Mouse (Mus musculus) yolk sac, embryonic 10.5 days (tissue): ENCODE measurements around the gene Bmi1.

Experiments
- DNase-seq: peaks from one replicate; pipeline ENCODE4 v3.0.0-alpha.2; 2017; ENCODE audit warnings: low spot score

Bmi1 gene

DNA sequence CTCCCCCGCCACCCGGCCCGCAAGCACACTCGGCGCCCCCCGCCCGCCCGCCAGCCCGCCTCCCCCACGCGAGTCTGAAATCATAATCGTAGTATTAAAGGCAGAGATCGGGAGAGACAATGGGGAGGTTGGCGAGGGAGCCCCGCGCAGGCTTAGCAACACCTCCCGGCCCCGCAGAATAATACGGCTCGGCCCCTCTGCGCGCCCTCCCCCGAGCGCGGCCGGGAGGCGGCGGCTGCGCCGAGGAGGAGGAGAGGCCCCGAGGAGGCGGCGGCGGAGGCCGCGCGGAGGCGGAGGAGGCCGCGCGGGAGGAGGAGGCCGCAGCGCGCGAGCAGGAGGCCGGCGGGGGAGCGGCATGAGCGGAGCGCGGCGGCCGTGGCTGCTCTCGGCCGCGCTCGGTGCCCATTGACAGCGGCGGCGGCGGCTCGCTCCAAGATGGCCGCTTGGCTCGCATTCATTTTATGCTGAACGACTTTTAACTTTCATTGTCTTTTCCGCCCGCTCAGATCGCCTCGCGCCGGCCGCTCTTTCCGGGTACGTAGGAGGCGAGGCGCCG, at the start of gene Bmi1:
Gene Bmi1 (plus strand): TSS at position 83 of the 556 bp plus-strand sequence.
- no peak for DNase-seq

DNA sequence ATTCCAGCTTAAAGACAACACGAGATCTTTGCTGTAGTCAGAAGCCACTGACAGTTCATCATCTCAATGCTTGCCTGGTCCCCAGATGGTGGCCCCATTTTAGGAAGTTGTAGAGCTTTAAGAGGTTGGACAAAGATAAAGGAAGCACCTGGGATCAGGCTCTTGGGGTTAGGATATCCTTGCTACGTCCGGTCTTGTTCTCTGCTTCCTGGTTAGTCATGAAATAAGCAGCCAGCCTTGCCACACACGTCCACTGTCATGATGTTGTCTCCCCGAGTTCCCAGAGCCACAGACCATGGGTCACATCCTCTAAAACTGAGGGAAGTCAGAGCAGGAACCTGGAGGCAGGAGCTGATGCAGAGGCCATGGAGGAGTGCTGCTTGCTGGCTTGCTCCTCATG, 46.3 kb upstream of the Bmi1 start:
- no peak for DNase-seq

GRCm38 (mm10) chr2:18635052-18635451, 41.8 kb upstream of the Bmi1 start:
- no peak for DNase-seq

DNA sequence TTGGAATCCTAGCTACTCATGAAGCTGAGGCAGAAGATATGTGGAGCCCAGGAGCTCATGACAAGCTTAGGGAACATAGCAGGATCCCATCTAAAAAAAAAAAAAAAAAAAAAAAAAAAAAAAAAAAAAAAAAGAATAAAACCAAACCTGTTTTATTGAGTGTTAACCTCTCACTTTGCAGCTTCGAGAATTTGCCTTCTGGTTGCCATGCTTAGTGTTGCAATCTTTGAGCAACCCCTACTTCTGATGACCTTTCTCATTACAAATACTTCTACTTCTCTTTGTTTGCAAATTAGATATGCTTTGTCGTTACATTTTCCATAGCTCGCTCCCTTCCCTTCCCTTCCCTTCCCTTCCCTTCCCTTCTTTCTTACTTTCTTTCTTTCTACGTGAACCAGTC, 28.3 kb upstream of the Bmi1 start:
- DNase-seq: no peak

GRCm38 (mm10) chr2:18654821-18655220, 22.0 kb upstream of the Bmi1 start:
- DNase-seq: peak; percentile 18

DNA sequence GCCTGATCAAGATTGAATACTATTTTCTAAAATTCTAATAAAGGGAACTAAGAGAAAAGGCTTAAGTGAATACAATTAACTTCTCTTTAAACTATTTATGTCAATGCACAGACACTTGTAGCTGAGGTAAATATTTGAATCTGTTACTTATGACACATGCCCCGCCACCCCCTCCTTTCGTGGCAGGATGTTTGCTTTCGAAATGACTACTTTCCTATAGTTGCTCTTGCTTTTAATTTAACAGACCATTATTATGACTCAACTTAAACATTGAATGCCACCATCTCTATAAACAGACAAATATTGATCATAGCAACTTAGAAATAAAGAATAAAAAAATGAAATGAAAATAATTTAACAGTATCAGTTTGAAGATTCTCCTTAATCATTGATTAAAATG, 12.8 kb upstream of the Bmi1 start:
- no peak for DNase-seq

DNA sequence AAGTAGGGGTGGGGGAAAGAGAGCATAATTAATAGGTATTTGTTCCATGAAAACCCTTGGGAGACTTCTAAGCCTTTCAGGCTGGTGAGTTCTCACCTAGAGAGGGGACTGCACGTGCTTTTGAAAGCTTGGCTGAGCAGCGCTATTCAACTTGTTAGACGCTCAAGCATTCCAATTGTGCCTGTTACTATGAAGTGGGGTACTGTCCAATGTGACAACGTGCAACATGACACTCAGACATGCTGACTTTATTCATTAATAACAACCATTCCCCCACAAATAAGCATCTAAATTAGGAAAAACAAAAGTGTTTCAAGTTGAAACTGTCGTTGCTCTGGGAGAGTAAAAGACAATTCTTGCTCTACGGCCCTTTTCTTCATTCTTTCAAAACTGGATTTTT, 5.8 kb upstream of the Bmi1 start:
- DNase-seq: no peak

DNA sequence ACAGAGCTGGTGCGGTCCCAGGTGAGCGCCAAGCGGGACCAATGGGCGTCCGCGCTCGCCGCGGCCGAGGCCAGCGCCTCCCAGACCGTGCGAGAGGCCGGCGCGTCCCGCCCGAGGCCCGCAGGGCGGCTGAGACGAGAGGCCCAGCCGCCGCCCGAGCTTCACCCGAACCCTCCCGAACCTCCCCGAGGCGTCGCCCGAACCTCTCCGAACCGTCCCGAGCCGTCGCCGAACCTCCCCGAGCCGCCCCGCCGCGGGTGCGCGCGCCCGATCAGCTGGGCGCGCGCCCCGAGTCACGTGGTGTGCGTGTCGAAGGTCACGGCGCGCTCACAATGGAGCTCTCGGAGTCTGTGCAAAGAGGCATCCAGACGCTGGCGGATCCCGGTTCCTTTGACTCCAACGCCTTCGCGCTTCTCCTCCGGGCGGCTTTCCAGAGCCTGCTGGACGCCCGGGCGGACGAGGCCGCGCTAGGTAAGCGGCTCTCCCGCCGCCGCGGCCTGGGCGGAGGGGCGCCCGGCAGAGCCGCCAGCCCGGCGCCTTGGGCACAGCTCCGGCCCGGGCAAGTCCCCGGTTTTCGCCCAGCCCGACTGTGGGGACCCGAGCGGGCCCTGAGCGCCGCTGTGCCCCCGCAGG, 4.6 kb upstream of the Bmi1 start, which contains the start of gene Commd3:
Gene Commd3 (plus strand): TSS at position 252 of the 633 bp plus-strand sequence.
- peak; percentile 90 for DNase-seq

- DNase-seq: no peak
Observed at GRCm38 (mm10) chr2:18672766-18673164, 4.1 kb upstream of the Bmi1 start.

DNA sequence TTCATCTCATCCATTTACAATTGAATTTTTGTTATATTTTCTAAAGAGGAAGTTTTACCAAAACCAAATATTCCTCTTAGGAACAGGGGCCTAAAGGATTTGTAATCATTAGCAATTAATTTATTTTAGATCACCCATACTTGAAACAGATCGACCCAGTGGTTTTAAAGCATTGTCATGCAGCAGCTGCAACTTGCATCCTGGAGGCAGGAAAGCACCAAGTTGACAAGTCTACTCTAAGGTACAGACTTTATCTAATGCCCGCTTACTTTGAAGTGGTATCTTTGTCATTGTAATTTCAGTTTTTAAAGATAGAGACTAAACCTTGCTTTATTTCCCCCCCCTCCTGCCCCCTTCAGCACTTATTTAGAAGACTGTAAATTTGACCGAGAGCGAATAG, 3.1 kb upstream of the Bmi1 start:
- no peak for DNase-seq

- no peak for DNase-seq
Observed at GRCm38 (mm10) chr2:18674193-18674902, 2.5 kb upstream of the Bmi1 start.

- DNase-seq: peak; percentile 14
Observed at GRCm38 (mm10) chr2:18675681-18676456, 949 bp upstream of the Bmi1 start.

GRCm38 (mm10) chr2:18676457-18676935, 322 bp upstream of the Bmi1 start:
- DNase-seq: peak; percentile 96

GRCm38 (mm10) chr2:18677631-18678471, 1.0 kb downstream of the Bmi1 start:
- peak; percentile 63 for DNase-seq

DNA sequence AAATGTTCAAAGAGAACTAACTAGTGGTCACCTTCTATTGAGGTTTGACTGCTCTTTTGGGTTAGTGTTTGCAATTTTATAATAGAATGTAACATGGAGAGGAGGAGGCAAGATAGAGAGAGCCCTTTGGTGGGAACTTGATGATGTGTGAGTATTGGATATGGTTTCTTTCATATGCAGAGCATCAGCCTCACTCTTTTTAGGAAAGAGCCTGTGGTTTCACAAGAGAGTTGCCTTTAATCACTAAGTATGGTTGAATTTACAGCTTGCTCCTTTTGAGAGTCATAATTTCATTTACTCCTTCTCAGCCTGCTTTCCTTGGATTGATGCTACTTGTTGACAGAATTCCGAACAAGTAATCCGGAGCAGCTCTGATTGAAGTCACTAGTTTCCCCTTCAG, 2.9 kb downstream of the Bmi1 start:
- DNase-seq: no peak

DNA sequence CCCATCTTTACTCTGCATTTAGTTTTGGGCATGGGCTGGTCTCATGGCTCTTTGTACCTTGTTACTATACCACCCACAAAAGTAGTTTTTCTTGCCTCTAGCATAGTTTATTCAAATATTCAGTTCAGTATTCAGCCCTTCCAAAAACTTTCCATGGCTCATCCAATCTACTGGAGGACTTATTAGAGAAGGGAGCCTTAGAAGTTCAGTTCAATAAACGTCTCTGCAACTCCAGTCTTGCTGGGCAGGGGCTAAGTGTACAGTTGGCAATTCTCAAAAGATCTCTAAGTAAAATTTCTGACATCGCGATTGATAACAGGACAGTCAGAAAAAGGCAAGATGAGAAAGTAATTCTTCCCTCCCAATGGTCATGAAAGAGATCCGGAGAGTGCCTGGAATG, 3.7 kb downstream of the Bmi1 start:
- DNase-seq: no peak

DNA sequence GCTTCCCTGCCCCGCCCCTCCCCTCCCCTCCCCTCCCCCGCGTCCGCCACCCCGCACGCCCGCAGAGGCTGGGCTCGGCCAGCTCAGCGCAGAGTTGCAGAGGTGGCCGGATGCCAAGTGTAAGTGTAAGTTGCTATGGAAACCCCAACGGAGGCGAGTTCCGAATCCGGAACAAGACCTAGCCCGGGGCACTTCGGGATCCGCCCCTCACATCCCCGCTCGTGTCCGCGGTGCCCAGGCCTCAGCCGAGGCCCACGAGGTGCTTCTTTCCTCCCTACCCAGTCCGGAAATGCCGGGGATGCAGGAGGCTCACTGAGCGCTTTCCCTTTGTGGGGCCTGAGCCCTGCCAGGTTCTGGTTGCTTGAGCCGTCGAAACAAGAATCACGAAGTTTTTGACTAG, 4.1 kb downstream of the Bmi1 start:
- DNase-seq: peak; percentile 32

DNA sequence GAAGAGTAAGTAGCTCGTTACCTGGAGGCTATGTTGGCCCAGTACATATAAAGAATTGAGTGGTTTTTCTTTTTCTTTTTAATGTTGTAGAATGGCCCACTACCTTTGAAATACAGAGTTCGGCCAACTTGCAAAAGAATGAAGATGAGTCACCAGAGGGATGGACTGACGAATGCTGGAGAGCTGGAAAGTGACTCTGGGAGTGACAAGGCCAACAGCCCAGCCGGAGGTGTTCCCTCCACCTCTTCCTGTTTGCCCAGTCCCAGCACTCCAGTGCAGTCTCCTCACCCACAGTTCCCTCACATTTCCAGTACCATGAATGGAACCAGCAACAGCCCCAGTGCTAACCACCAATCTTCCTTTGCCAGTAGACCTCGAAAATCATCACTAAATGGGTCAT, 7.2 kb downstream of the Bmi1 start:
- DNase-seq: no peak

DNA sequence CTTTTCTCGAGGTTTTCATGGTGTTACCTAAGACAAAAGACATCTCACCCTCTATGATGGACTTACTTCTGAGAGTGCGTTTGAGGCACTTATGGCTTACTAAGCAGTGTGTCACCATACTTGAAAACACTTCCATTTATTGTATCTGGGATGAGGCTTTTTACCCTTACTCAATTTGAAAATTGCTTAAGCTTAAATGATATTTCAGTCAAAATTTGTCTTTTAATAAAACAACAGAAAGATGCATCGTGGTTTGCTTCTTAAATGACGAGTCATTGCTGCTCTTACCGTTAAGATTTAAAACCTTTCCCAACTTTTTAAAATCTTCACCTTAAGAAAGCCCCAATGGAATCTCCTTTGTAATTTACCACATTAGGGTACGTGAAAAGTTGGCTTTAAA, 9.6 kb downstream of the Bmi1 start:
- DNase-seq: no peak

DNA sequence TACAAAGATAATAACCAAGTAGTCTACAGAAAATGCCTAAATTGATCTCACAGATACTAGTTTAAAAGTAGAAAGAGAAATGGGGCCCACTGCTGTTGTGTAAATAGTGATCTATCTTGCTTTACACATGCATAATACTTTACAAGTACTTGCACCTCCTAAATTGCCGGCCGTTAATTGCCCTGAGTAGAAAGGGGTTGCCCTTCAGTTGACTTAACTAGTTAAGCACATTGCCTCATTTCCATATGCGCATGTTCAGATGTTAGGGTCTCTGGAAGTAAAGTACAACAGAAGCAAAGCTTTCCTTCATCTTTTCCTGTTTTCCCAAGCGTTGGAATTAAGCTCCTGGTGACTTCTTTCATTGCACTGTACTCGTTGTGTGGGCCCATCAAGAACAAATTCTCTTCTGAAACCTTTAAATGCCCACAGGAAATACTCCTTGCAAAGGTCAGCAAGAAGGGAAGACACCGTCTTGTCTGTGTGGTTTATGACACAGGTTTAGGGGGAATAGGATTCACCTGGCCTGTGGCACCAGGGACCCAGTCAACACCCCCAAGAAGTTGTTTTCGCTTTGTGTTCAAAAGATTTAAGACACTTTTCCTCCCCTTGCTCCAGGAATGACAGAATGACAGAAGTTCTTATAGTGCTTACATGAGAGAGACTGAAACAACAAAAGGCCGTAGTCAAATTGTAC, 10.2 kb downstream of the Bmi1 start:
- no peak for DNase-seq

DNA sequence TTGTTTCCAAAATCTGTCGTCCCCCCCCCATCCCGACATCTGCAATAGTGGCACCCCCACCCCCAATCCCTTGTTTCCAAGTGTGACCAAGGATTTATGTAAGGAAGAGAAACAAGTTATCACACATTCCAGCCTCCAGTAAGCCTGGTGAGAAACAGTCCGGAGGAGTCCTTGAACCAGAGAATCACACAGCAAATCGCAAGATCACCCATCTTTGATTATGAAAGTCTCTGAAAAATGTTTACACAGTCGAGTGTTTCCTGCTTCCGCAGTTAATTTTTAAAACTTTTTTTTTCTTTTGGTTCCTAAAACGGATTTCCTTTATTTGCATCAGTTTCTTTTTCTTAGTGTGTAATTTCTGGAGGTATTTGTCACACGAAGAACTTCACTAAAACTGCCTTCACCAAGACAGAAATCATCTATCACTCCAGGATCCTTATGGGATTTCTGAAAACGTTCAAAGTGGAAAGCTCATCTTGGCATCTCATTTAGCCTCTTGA, 10.9 kb downstream of the Bmi1 start:
- no peak for DNase-seq
